In the genomic region with DNA sequence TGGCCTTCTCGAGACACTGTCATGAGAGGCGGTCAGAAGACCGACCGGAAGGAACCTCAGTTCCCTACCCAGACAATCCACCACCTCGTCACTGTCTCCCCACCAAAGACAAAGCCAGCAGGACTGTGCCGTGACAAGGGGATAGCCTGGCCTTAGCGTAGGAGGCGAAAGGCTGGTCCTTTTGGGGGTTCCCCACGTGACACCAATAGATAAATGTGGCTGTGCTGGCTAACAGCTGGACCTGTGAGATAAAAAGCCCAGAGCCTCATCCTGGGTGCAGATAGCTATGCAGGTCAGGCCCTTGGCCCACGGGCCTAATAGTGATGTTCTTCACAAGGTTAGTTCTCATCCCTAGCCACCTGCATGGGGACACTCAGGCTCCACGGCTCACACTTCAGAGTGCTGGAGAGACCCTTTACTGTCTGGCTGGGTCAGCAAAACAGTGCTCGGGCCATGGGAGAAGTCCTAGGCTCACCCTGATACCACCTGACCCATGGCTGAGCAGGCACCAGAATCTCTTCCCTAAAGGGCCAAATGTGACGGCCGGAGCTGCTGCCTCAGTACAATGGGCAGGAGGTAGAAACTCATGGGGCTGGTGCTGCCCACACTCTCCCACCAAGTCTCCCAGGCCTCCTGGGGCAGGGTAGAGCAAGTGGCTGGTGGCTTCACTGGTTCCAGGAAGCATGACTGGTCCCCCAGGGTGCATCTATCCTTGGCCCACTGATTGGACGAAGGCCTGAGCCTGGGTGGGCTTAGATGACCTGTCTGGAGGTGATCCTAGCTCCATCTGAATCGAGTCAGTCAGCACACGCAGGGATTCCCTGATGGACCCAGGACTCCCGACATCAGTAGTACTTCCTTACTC, we compare ENCODE assay signal across 8 mouse cellular contexts. TPM values are rescaled to one million over a fixed set of nuclear protein-coding genes. Genes with fewer than 3 reads are reported as not detected.
DNase-seq lines count a peak whose midpoint lies in the region; ATAC-seq and TF ChIP-seq lines count a peak whose summit lies in the region.

No protein-coding gene starts in this region.

- peaks cover 60% of the 10 kb centered on the region for H3K4me1 ChIP-seq in forebrain, embryonic 13.5 days
- H3K4me1 ChIP-seq in liver, postnatal 0 days (ENCODE audit: insufficient read depth) = peaks cover 39% of the 10 kb centered on the region
- H3K4me1 ChIP-seq in stomach, postnatal 0 days (replicated peaks; ENCODE audit: control insufficient read depth, insufficient read depth) = peaks cover 16% of the 10 kb centered on the region

- DNase-seq in spleen, adult 12 weeks (ENCODE audit: low spot score) = peak; percentile 67
- DNase-seq in spleen, adult 18-20 months = no peak
- peak; percentile 74 for DNase-seq in liver, postnatal 0 days
- DNase-seq in stomach, postnatal 0 days (ENCODE audit: low spot score) = no peak
- no peak for DNase-seq in layer of hippocampus, adult 9-10 months (ENCODE audit: low spot score)
- DNase-seq in right cerebral cortex, adult 2 months (ENCODE audit: low spot score in 2 of 2) = no peak
- no peak for DNase-seq in kidney, adult 11 months

- peak; percentile 98 for TF ChIP-seq EP300 in liver, postnatal 0 days (IDR thresholded peaks at IDR 0.05; ENCODE audit: low read depth)
- TF ChIP-seq EP300 in stomach, postnatal 0 days (optimal IDR thresholded peaks at IDR 0.05) = no peak

- H3K36me3 ChIP-seq in forebrain, embryonic 13.5 days (ENCODE audit: poor library complexity, severe bottlenecking) = peaks cover 8% of the 10 kb centered on the region; the same call in 1 of the 2 replicates
- H3K36me3 ChIP-seq in liver, postnatal 0 days (replicated peaks; ENCODE audit: insufficient read depth, low read length) = peaks cover 16% of the 10 kb centered on the region
- H3K36me3 ChIP-seq in stomach, postnatal 0 days (ENCODE audit: control insufficient read depth, insufficient read depth, low read length) = no peaks in the 10 kb centered on the region

- 57% methylated on average over 18 of the region's 18 CpGs for WGBS in forebrain, embryonic 13.5 days
- 57% methylated on average over 18 of the region's 18 CpGs for WGBS in liver, postnatal 0 days (ENCODE audit: insufficient replicate concordance)
- 82% methylated on average over 18 of the region's 18 CpGs for WGBS in stomach, postnatal 0 days

- peak overlapping the region; percentile 97; the same call in 1 of the 2 replicates for H3K27ac ChIP-seq in forebrain, embryonic 13.5 days
- H3K27ac ChIP-seq in liver, postnatal 0 days (ENCODE audit: low read depth) = peak overlapping the region; percentile 83
- H3K27ac ChIP-seq in stomach, postnatal 0 days (replicated peaks) = peak overlapping the region; percentile 90

- no peak for ATAC-seq in forebrain, embryonic 13.5 days
- ATAC-seq in liver, postnatal 0 days = peak; percentile 82
- ATAC-seq in stomach, postnatal 0 days (ENCODE audit: low FRiP score, low TSS enrichment) = no peak

- H3K9ac ChIP-seq in forebrain, embryonic 13.5 days = 0 out of 2 replicates have a peak overlapping the region, but pooled peaks have one; percentile 58
- H3K9ac ChIP-seq in liver, postnatal 0 days (replicated peaks) = peak overlapping the region; percentile 49
- H3K9ac ChIP-seq in stomach, postnatal 0 days (ENCODE audit: low read length) = peak overlapping the region; percentile 31; the same call in 1 of the 2 replicates

- TF ChIP-seq CTCF in liver, postnatal 0 days (IDR thresholded peaks at IDR 0.05; ENCODE audit: low read depth) = no peak
- TF ChIP-seq CTCF in stomach, postnatal 0 days (IDR thresholded peaks at IDR 0.05; ENCODE audit: low read depth) = no peak

- peak overlapping the region; percentile 7; the same call in 1 of the 2 replicates for H3K4me2 ChIP-seq in forebrain, embryonic 13.5 days
- H3K4me2 ChIP-seq in liver, postnatal 0 days (ENCODE audit: low read depth, low read length) = peak overlapping the region; percentile 67
- peak overlapping the region; percentile 21; the same call in 1 of the 2 replicates for H3K4me2 ChIP-seq in stomach, postnatal 0 days (replicated peaks; ENCODE audit: low read depth)

- no peaks in the 10 kb centered on the region for H3K9me3 ChIP-seq in forebrain, embryonic 13.5 days (replicated peaks)
- H3K9me3 ChIP-seq in liver, postnatal 0 days (ENCODE audit: low read length) = no peaks in the 10 kb centered on the region
- no peaks in the 10 kb centered on the region for H3K9me3 ChIP-seq in stomach, postnatal 0 days (ENCODE audit: control insufficient read depth, low read length)

- no peak overlapping the region for H3K4me3 ChIP-seq in forebrain, embryonic 13.5 days
- peak overlapping the region; percentile 18; the same call in 1 of the 2 replicates for H3K4me3 ChIP-seq in liver, postnatal 0 days (ENCODE audit: low read depth, low read length)
- H3K4me3 ChIP-seq in stomach, postnatal 0 days (ENCODE audit: low read depth, low read length) = no peak overlapping the region

- H3K27me3 ChIP-seq in forebrain, embryonic 13.5 days = no peaks in the 10 kb centered on the region
- no peaks in the 10 kb centered on the region for H3K27me3 ChIP-seq in liver, postnatal 0 days (ENCODE audit: insufficient read depth, low read length)
- H3K27me3 ChIP-seq in stomach, postnatal 0 days (ENCODE audit: control insufficient read depth, insufficient read depth, low read length) = no peaks in the 10 kb centered on the region

RNA-seq across cellular contexts. Expression of a gene that starts 8.1 kb away (rescaled TPM):
- polyA plus RNA-seq in forebrain, embryonic 13.5 days (2015; fragmentation: Nextera tagmentation; extraction: Ambion mirVana) = 28.1 and 30.6 TPM in 2 replicates
- polyA plus RNA-seq in liver, postnatal 0 days (2015; fragmentation: Nextera tagmentation; extraction: Ambion mirVana) = 10.5 and 10.8 TPM in 2 replicates
- polyA plus RNA-seq in stomach, postnatal 0 days (2015; fragmentation: Nextera tagmentation; extraction: Ambion mirVana) = 8.9 and 9.3 TPM in 2 replicates

RNA-seq across cellular contexts. Expression of a gene that starts 45.3 kb away (rescaled TPM):
- polyA plus RNA-seq in forebrain, embryonic 13.5 days (2015; fragmentation: Nextera tagmentation; extraction: Ambion mirVana) = 0.25 TPM in 1 of 2 replicates, not detected in the other
- 5.9 and 9.6 TPM in 2 replicates for polyA plus RNA-seq in liver, postnatal 0 days (2015; fragmentation: Nextera tagmentation; extraction: Ambion mirVana)
- 0.12 and 0.30 TPM in 2 replicates for polyA plus RNA-seq in stomach, postnatal 0 days (2015; fragmentation: Nextera tagmentation; extraction: Ambion mirVana)

RNA-seq across cellular contexts. Expression of a gene that starts 50.1 kb away (rescaled TPM):
- polyA plus RNA-seq in forebrain, embryonic 13.5 days (2015; fragmentation: Nextera tagmentation; extraction: Ambion mirVana) = 57.5 and 60.9 TPM in 2 replicates
- polyA plus RNA-seq in liver, postnatal 0 days (2015; fragmentation: Nextera tagmentation; extraction: Ambion mirVana) = 7.6 and 7.9 TPM in 2 replicates
- 9.0 and 10.0 TPM in 2 replicates for polyA plus RNA-seq in stomach, postnatal 0 days (2015; fragmentation: Nextera tagmentation; extraction: Ambion mirVana)

Comparison
In these comparisons a context has a peak if more than half of its experiments do, and no peak if none do; other contexts are left out.
1. DNase-seq: peak in spleen, adult 12 weeks (single experiment) and liver, postnatal 0 days (single experiment); none in spleen, adult 18-20 months (0 of 2), stomach, postnatal 0 days (single experiment), layer of hippocampus, adult 9-10 months (single experiment), right cerebral cortex, adult 2 months (0 of 2) and kidney, adult 11 months (single experiment).
2. H3K4me2 ChIP-seq: peak in every context shown above with its lines; median percentile 67 in liver, postnatal 0 days; 21 in stomach, postnatal 0 days; 7 in forebrain, embryonic 13.5 days.
3. Peak in every context shown above with its lines, with median percentiles within 50 percentile points of each other: H3K27ac ChIP-seq and H3K9ac ChIP-seq.